Mouse (Mus musculus) brown adipose tissue, adult 24 weeks (tissue): ENCODE measurements at regions not wholly inside any gene's neighbourhood (a gene's known extent, or its start where the extent isn't known, plus 50 kb on each side); places are given as distances from the start of the nearest gene placed in this dataset.
A peak's percentile ranks its signal among the peaks of the same experiment; 100 is the strongest.

ENCODE experiments used
- H3K27ac ChIP-seq: fragments of 200-500 bp; replicated peaks from 2 replicates; pipeline ENCODE4 v1.5.1; 2012; ENCODE audit warnings: low read depth, mild to moderate bottlenecking, low read length
- H3K4me1 ChIP-seq: fragments of 200-500 bp; 2 replicates; pipeline ENCODE4 v1.6.1; 2012; ENCODE audit warnings: low read length, mixed read lengths; ENCODE audit not compliant: control insufficient read depth, insufficient read depth, insufficient read length
- H3K4me3 ChIP-seq: fragments of 200-500 bp; 2 replicates; pipeline ENCODE4 v1.5.1; 2012; ENCODE audit warnings: low read depth, mild to moderate bottlenecking, low read length, moderate library complexity; ENCODE audit not compliant: insufficient read depth

- Histone ChIP-seq H3K4me1 (peaks cover 11% of the 10 kb centered on the region; the same call in 1 of the 2 replicates), H3K27ac (no peak overlapping the region), H3K4me3 (no peak overlapping the region)
Measured at GRCm38 (mm10) chr4:53338479-53338878, 101.7 kb upstream of the Slc44a1 start.

- peaks cover 11% of the 10 kb centered on the region; the same call in 1 of the 2 replicates for H3K4me1 ChIP-seq
- no peak overlapping the region for H3K4me3 ChIP-seq
- H3K27ac ChIP-seq, result peak overlapping the region; percentile 64
Measured at GRCm38 (mm10) chr4:53337784-53338183, 102.4 kb upstream of the Slc44a1 start.

GRCm38 (mm10) chr4:53327382-53328165, 112.6 kb upstream of the Slc44a1 start:
- H3K27ac ChIP-seq, result 0 out of 2 replicates have a peak overlapping the region, but pooled peaks have one; percentile 4

GRCm38 (mm10) chr4:53323838-53324237, 116.4 kb upstream of the Slc44a1 start:
- H3K27ac ChIP-seq, result no peak overlapping the region
- H3K4me3 ChIP-seq, result no peak overlapping the region
- peaks cover 11% of the 10 kb centered on the region; the same call in 1 of the 2 replicates for H3K4me1 ChIP-seq

More at GRCm38 (mm10) chr4:53327382-53328165, 112.6 kb upstream of the Slc44a1 start:
- H3K4me3 ChIP-seq, result no peak overlapping the region
- H3K4me1 ChIP-seq, result peaks cover 4% of the 10 kb centered on the region; the same call in 1 of the 2 replicates

- no peak overlapping the region for H3K27ac ChIP-seq
- H3K4me3 ChIP-seq, result no peak overlapping the region
- peaks cover 11% of the 10 kb centered on the region; the same call in 1 of the 2 replicates for H3K4me1 ChIP-seq
Measured at GRCm38 (mm10) chr4:53323195-53323594, 117.0 kb upstream of the Slc44a1 start.

- no peak overlapping the region for H3K27ac ChIP-seq
- H3K4me3 ChIP-seq, result no peak overlapping the region
- peaks cover 11% of the 10 kb centered on the region for H3K4me1 ChIP-seq
Measured at GRCm38 (mm10) chr4:53322484-53322883, 117.7 kb upstream of the Slc44a1 start.

- H3K4me1 ChIP-seq, result peaks cover 11% of the 10 kb centered on the region
- no peak overlapping the region for H3K27ac ChIP-seq
- H3K4me3 ChIP-seq, result no peak overlapping the region
Measured at GRCm38 (mm10) chr4:53320735-53321449, 119.3 kb upstream of the Slc44a1 start.

GRCm38 (mm10) chr4:53319051-53319450, 121.2 kb upstream of the Slc44a1 start:
- Histone ChIP-seq H3K4me3 (no peak overlapping the region), H3K4me1 (peaks cover 19% of the 10 kb centered on the region), H3K27ac (no peak overlapping the region)

GRCm38 (mm10) chr4:53318181-53318580, 122.0 kb upstream of the Slc44a1 start:
- H3K4me3 ChIP-seq, result no peak overlapping the region
- H3K4me1 ChIP-seq, result peaks cover 19% of the 10 kb centered on the region
- no peak overlapping the region for H3K27ac ChIP-seq

GRCm38 (mm10) chr4:53317453-53317824, 122.8 kb upstream of the Slc44a1 start:
- H3K4me1 ChIP-seq, result peaks cover 19% of the 10 kb centered on the region
- no peak overlapping the region for H3K27ac ChIP-seq
- H3K4me3 ChIP-seq, result no peak overlapping the region

GRCm38 (mm10) chr4:53316796-53317452, 123.3 kb upstream of the Slc44a1 start:
- no peak overlapping the region for H3K27ac ChIP-seq
- H3K4me1 ChIP-seq, result peaks cover 19% of the 10 kb centered on the region
- no peak overlapping the region for H3K4me3 ChIP-seq

GRCm38 (mm10) chr4:53315876-53316762, 124.1 kb upstream of the Slc44a1 start:
- H3K4me3 ChIP-seq, result no peak overlapping the region
- peaks cover 15% of the 10 kb centered on the region for H3K4me1 ChIP-seq
- no peak overlapping the region for H3K27ac ChIP-seq

- H3K27ac ChIP-seq, result no peak overlapping the region
- peaks cover 12% of the 10 kb centered on the region for H3K4me1 ChIP-seq
Measured at GRCm38 (mm10) chr4:53315121-53315875, 124.9 kb upstream of the Slc44a1 start.

GRCm38 (mm10) chr4:53314076-53314475, 126.1 kb upstream of the Slc44a1 start:
- Histone ChIP-seq H3K4me3 (no peak overlapping the region), H3K4me1 (peaks cover 12% of the 10 kb centered on the region), H3K27ac (no peak overlapping the region)

More at GRCm38 (mm10) chr4:53315121-53315875, 124.9 kb upstream of the Slc44a1 start:
- no peak overlapping the region for H3K4me3 ChIP-seq
